Mouse (Mus musculus) embryonic facial prominence, embryonic 10.5 days (tissue): ENCODE data around the gene Acss3. TPM values are rescaled to one million over a fixed set of nuclear protein-coding genes. Genes with fewer than 3 reads are reported as not detected.

Experiments used
- DNase-seq: peaks from one replicate; pipeline ENCODE4 v3.0.0-alpha.2; 2017; ENCODE audit warnings: low spot score
- H3K27ac ChIP-seq: fragments of 300-500 bp; sonication (generic); replicated peaks from 2 replicates; pipeline ENCODE4 v1.5.1; 2016; ENCODE audit warnings: mild to moderate bottlenecking
- H3K27me3 ChIP-seq: fragments of 300-500 bp; sonication (generic); replicated peaks from 2 replicates; pipeline ENCODE4 v1.6.1; 2016; ENCODE audit warnings: low read depth, mild to moderate bottlenecking; ENCODE audit not compliant: poor library complexity, severe bottlenecking
- H3K36me3 ChIP-seq: fragments of 300-500 bp; sonication (generic); replicated peaks from 2 replicates; pipeline ENCODE4 v1.6.1; 2016; ENCODE audit warnings: mild to moderate bottlenecking, moderate library complexity
- H3K4me1 ChIP-seq: fragments of 300-500 bp; sonication (generic); 2 replicates; pipeline ENCODE4 v1.6.1; 2016
- H3K4me3 ChIP-seq: fragments of 300-500 bp; sonication (generic); 2 replicates; pipeline ENCODE4 v1.5.1; 2016; ENCODE audit warnings: mild to moderate bottlenecking, moderate library complexity
- H3K9me3 ChIP-seq: fragments of 300-500 bp; sonication (generic); 2 replicates; pipeline ENCODE4 v1.6.1; 2016; ENCODE audit warnings: mild to moderate bottlenecking
- WGBS: fragments of 180-500 bp; shearing (Covaris S2); methylation state at CpG from one replicate; pipeline ENCODE4 v1.1.7; 2016; 5-methylcytosine and 5-hydroxymethylcytosine counted together
- polyA plus RNA-seq: library from polyadenylated mRNA; unstranded; fragments of >200 nt; fragmentation: Nextera tagmentation; extraction: Ambion mirVana; gene quantifications from 2 replicates; pipeline ENCODE4 v1.2.1, GENCODE M21; 2016

Gene Acss3
- polyA plus RNA-seq, 1 experiment from 2014 or later = 4.9 TPM

DNA sequence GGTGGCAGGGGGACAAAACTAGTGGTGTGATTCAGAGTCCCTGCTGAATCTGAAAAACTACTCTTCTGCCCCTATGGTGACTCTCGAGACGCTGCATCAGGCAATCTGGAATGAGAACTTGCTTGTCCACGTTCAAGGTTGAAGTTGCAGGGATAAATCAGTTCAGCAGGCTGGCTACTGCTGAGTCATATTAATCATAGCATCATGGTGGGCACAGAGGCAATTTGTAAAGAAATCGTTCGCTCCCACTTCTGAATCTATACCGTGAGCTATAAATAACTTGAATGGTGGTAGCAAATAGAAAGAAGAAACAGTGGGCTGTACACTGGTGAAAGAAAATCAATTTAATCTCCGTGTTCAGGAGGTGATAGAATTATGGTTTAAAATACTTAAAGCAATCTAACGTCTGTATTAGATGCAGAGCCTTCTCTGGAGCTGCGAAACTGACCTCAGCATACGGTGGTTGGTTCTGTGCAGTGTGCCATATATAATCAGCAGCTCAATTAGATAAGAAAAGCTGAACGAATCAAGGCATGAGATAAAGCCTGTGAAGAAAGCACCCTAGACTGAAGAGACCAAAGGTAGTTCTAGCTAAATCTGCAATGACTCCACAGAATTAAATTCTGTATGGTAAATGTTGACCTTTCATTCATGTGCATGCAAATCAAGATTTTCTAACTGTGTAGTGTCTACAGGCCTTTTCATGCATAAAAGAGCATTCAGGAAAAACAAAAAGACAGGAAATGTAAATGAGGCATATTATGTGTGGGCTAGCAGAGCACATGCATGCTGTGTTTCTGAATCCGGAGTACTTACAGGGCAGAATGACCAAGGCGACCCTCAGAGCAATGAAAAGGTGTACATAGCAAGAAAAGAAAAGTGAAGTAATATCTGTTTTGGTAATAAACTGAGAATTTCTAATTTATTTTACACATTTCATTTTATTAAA, 148.0 kb downstream of the Acss3 start:
- no peak overlapping the region for H3K4me3 ChIP-seq
- H3K27ac ChIP-seq = no peak overlapping the region
- no peaks in the 10 kb centered on the region for H3K4me1 ChIP-seq
- no peaks in the 10 kb centered on the region for H3K27me3 ChIP-seq
- whole genome bisulfite sequencing = 81% methylated on average over 13 of the region's 13 CpGs
- H3K36me3 ChIP-seq = no peaks in the 10 kb centered on the region
- no peaks in the 10 kb centered on the region for H3K9me3 ChIP-seq
- DNase-seq = no peak

DNA sequence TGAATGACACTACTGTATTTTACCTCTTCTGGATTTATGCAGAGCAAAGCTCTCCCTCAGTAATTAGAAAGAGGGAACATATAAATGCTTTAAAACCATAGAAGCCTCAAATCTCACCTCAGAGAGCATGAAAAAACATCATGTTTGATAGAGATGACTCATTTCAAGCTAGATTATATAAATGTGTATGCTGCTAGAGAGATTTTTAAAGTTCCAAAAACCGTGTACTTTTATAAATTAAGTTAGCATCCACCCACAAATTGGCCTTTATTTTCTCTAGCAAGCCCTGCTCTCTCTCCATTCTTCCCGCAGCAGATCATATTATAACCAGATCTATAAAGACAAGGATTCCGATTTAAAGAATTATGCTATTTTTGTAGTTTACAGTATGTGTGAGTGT, 164.4 kb downstream of the Acss3 start:
- no peak overlapping the region for H3K4me3 ChIP-seq
- H3K27me3 ChIP-seq = no peaks in the 10 kb centered on the region
- no peaks in the 10 kb centered on the region for H3K9me3 ChIP-seq
- H3K36me3 ChIP-seq = no peaks in the 10 kb centered on the region
- H3K27ac ChIP-seq = no peak overlapping the region
- H3K4me1 ChIP-seq = no peaks in the 10 kb centered on the region
- DNase-seq = no peak
- 85% methylated on average over 3 of the region's 3 CpGs for WGBS

GRCm38 (mm10) chr10:106941380-106941779, 182.1 kb downstream of the Acss3 start:
- Histone ChIP-seq H3K4me1 (no peaks in the 10 kb centered on the region), H3K4me3 (no peak overlapping the region), H3K27me3 (no peaks in the 10 kb centered on the region), H3K9me3 (no peaks in the 10 kb centered on the region), H3K36me3 (no peaks in the 10 kb centered on the region), H3K27ac (no peak overlapping the region)
- WGBS = 78% methylated on average over 5 of the region's 5 CpGs
- no peak for DNase-seq

DNA sequence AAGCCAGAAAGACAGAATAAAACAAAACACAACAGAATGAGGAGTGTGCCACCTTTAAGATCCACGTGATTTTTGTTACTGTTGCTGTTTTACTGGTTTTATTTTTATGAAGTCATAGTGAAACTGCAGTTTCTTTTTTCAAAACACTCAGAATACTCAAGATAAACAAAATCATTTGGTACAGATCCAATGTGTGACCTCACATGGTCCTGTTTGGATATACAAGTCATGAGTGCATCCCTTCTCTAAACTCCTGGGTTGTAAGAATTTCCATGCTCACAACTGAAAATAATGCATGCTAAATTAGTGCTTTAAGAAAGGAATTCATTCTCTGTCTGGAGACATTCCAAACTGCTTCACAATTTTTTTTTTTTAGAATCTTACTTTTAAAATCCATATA, 184.0 kb downstream of the Acss3 start:
- Histone ChIP-seq H3K36me3 (no peaks in the 10 kb centered on the region), H3K4me3 (no peak overlapping the region), H3K27me3 (no peaks in the 10 kb centered on the region), H3K4me1 (no peaks in the 10 kb centered on the region), H3K9me3 (no peaks in the 10 kb centered on the region), H3K27ac (no peak overlapping the region)
- DNase-seq = no peak
- WGBS = 83% methylated on average over 1 of the region's 1 CpGs

- Histone ChIP-seq H3K27ac (no peak overlapping the region), H3K27me3 (no peaks in the 10 kb centered on the region), H3K9me3 (no peaks in the 10 kb centered on the region), H3K36me3 (no peaks in the 10 kb centered on the region), H3K4me3 (no peak overlapping the region), H3K4me1 (no peaks in the 10 kb centered on the region)
- 92% methylated on average over 3 of the region's 3 CpGs for WGBS
- DNase-seq = no peak
Measured at GRCm38 (mm10) chr10:106938851-106939250, 184.6 kb downstream of the Acss3 start.

GRCm38 (mm10) chr10:106936996-106937395, 186.5 kb downstream of the Acss3 start:
- H3K4me1 ChIP-seq = 0 out of 2 replicates have a peak, but pooled peaks cover 3% of the 10 kb centered on the region
- 90% methylated on average over 7 of the region's 7 CpGs for WGBS
- H3K9me3 ChIP-seq = no peaks in the 10 kb centered on the region
- H3K27me3 ChIP-seq = no peaks in the 10 kb centered on the region
- no peak for DNase-seq
- no peaks in the 10 kb centered on the region for H3K36me3 ChIP-seq
- no peak overlapping the region for H3K27ac ChIP-seq
- H3K4me3 ChIP-seq = no peak overlapping the region

DNA sequence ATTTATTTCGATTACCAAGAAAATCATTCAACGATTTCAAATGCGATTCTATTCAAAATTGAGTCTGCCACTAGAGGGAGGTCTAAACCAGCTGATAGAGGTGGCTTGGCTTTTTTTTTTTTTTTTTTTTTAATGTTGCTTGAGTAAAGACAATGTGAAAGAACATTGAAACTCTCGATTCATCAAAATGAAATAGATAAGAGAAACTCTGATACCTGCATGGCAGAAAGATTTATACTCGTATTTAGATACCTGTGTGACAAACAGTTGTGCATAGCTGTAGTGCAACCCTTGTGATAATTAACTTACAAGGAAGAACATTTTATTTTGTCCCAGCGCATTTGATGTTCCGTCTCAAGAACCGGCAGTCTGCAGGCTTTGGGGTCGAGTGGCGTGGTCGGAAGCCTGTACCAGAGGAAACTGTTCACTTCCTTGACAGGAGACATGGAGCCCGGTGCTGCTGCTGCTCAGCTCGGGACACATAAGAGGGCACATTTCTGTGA, 190.8 kb downstream of the Acss3 start:
- peak overlapping the region; percentile 38 for H3K4me3 ChIP-seq

DNA sequence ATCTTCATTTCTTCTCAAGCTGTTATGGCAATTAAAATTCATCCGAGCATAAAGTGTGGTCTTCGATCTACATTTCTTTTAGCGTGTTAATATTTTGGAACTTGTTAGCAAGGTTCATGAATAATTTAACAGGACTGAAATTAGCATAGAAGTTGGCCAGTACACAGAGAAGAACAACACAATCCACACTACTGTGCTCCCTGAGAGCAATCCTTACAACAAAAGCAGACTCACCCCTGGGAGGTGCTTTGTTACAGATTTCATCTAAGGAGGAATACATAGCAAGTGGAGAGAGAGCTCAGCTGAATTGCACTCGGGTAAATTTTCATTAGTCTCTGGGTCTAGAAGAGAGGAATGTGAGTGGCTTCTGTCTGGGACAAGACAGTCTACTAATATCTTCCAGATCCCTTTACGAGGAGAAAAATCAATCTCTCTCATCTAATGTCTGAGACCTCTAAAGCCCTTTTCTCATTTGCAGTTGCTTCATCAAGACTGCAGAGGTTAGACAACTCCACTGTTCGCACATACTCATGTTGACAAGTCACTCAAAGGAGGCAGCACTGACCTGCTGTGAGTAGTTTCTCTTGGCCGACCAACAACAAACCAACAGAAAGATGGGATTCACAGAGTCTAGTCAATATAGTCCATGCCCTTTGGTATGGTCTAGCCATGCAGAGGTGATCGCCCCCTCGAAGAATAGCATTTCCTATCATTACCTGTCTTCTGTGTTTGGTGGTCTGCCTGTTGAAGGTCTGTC, 194.7 kb downstream of the Acss3 start:
- WGBS = 72% methylated on average over 9 of the region's 9 CpGs
- H3K4me3 ChIP-seq = no peak overlapping the region
- 0 out of 2 replicates have a peak, but pooled peaks cover 3% of the 10 kb centered on the region for H3K4me1 ChIP-seq
- DNase-seq = no peak
- H3K36me3 ChIP-seq = no peaks in the 10 kb centered on the region
- no peaks in the 10 kb centered on the region for H3K9me3 ChIP-seq
- H3K27ac ChIP-seq = no peak overlapping the region
- H3K27me3 ChIP-seq = no peaks in the 10 kb centered on the region

More for the DNA sequence above, 190.8 kb downstream of the Acss3 start:
- no peak overlapping the region for H3K27ac ChIP-seq
- no peaks in the 10 kb centered on the region for H3K36me3 ChIP-seq
- 0 out of 2 replicates have a peak, but pooled peaks cover 3% of the 10 kb centered on the region for H3K4me1 ChIP-seq
- H3K27me3 ChIP-seq = no peaks in the 10 kb centered on the region
- DNase-seq = peak; percentile 11
- 42% methylated on average over 13 of the region's 13 CpGs for WGBS
- no peaks in the 10 kb centered on the region for H3K9me3 ChIP-seq

GRCm38 (mm10) chr10:106924798-106925197, 198.7 kb downstream of the Acss3 start:
- Histone ChIP-seq H3K9me3 (no peaks in the 10 kb centered on the region), H3K4me1 (no peaks in the 10 kb centered on the region), H3K27me3 (no peaks in the 10 kb centered on the region), H3K27ac (no peak overlapping the region), H3K4me3 (no peak overlapping the region), H3K36me3 (no peaks in the 10 kb centered on the region)
- DNase-seq = no peak
- 89% methylated on average over 3 of the region's 3 CpGs for WGBS

DNA sequence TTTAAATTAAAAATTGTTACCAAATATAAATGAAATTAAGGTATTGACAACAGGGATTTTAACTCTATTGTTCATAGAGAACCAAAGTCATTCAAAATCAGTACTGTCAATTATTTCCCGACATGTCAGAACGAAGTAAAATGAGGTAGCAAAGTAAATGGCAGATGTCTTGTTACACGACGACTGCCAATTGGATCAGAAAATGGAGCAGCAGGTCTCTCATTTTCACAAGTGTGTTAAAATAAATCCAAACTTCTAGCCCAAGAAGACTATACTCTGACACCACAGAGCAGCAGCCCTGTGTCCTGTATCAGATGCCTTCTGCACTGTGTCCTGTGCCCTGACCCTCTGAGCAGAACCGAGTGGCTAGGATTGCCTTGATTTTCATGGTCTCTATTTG, 199.1 kb downstream of the Acss3 start:
- no peak overlapping the region for H3K27ac ChIP-seq
- H3K36me3 ChIP-seq = no peaks in the 10 kb centered on the region
- no peaks in the 10 kb centered on the region for H3K4me1 ChIP-seq
- no peaks in the 10 kb centered on the region for H3K9me3 ChIP-seq
- 90% methylated on average over 5 of the region's 5 CpGs for WGBS
- no peak overlapping the region for H3K4me3 ChIP-seq
- DNase-seq = no peak
- H3K27me3 ChIP-seq = no peaks in the 10 kb centered on the region

- no peak overlapping the region for H3K27ac ChIP-seq
- no peak for DNase-seq
Measured at GRCm38 (mm10) chr10:106914822-106915221, 208.6 kb downstream of the Acss3 start.

DNA sequence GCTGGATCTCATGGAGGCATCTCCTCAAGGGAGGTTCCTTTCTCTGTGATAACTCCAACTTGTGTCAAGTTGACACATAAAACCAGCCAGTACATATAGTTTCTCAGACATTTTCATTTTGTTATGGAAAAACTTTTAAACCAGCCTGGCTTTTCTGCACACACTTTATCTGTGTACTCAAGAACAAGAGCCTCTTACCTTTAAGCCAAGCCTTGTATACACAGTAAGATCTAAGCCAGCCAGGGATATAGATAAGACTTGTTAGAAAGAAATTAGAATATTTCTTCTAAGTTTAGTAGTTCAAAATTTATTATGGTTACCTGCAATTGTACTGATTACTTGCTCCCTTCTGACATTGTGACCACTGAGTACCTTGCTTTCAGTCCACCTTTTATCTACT, 209.2 kb downstream of the Acss3 start:
- Histone ChIP-seq H3K27me3 (no peaks in the 10 kb centered on the region), H3K4me1 (no peaks in the 10 kb centered on the region), H3K4me3 (no peak overlapping the region), H3K9me3 (no peaks in the 10 kb centered on the region), H3K27ac (no peak overlapping the region), H3K36me3 (no peaks in the 10 kb centered on the region)
- no peak for DNase-seq

More at GRCm38 (mm10) chr10:106914822-106915221, 208.6 kb downstream of the Acss3 start:
- Histone ChIP-seq H3K36me3 (no peaks in the 10 kb centered on the region), H3K27me3 (no peaks in the 10 kb centered on the region), H3K4me1 (no peaks in the 10 kb centered on the region), H3K4me3 (no peak overlapping the region), H3K9me3 (no peaks in the 10 kb centered on the region)
